Mouse (Mus musculus) forebrain, embryonic 10.5 days (tissue): ENCODE results near the gene Onecut3. TPM values are rescaled to one million over a fixed set of nuclear protein-coding genes. Genes with fewer than 3 reads are reported as not detected.

ENCODE experiments used
- DNase-seq: peaks from one replicate; pipeline ENCODE4 v3.0.0-alpha.2; 2017; ENCODE audit warnings: low spot score; ENCODE audit errors: extremely low spot score
- H3K27ac ChIP-seq: fragments of 300-500 bp; sonication (generic); 2 replicates; pipeline ENCODE4 v1.5.1; 2016; ENCODE audit warnings: mild to moderate bottlenecking
- H3K27me3 ChIP-seq: fragments of 300-500 bp; sonication (generic); 2 replicates; pipeline ENCODE4 v1.6.1; 2016; ENCODE audit warnings: mild to moderate bottlenecking; ENCODE audit not compliant: poor library complexity, severe bottlenecking
- H3K36me3 ChIP-seq: fragments of 300-500 bp; sonication (generic); replicated peaks from 2 replicates; pipeline ENCODE4 v1.6.1; 2016; ENCODE audit warnings: mild to moderate bottlenecking, moderate library complexity
- H3K4me1 ChIP-seq: fragments of 300-500 bp; sonication (generic); 2 replicates; pipeline ENCODE4 v1.6.1; 2016
- H3K4me3 ChIP-seq: fragments of 300-500 bp; sonication (generic); 2 replicates; pipeline ENCODE4 v1.5.1; 2016; ENCODE audit warnings: mild to moderate bottlenecking, moderate library complexity
- H3K9me3 ChIP-seq: fragments of 300-500 bp; sonication (generic); 2 replicates; pipeline ENCODE4 v1.6.1; 2016; ENCODE audit warnings: mild to moderate bottlenecking, moderate library complexity
- WGBS: fragments of 180-500 bp; shearing (Covaris S2); methylation state at CpG from one replicate; pipeline ENCODE4 v1.1.7; 2016; 5-methylcytosine and 5-hydroxymethylcytosine counted together
- polyA plus RNA-seq: library from polyadenylated mRNA; unstranded; fragments of >200 nt; fragmentation: Nextera tagmentation; extraction: Ambion mirVana; gene quantifications from 2 replicates; pipeline ENCODE4 v1.2.1, GENCODE M21; 2016

Gene Onecut3
- polyA plus RNA-seq, 1 experiment from 2014 or later = 0.05 TPM

DNA sequence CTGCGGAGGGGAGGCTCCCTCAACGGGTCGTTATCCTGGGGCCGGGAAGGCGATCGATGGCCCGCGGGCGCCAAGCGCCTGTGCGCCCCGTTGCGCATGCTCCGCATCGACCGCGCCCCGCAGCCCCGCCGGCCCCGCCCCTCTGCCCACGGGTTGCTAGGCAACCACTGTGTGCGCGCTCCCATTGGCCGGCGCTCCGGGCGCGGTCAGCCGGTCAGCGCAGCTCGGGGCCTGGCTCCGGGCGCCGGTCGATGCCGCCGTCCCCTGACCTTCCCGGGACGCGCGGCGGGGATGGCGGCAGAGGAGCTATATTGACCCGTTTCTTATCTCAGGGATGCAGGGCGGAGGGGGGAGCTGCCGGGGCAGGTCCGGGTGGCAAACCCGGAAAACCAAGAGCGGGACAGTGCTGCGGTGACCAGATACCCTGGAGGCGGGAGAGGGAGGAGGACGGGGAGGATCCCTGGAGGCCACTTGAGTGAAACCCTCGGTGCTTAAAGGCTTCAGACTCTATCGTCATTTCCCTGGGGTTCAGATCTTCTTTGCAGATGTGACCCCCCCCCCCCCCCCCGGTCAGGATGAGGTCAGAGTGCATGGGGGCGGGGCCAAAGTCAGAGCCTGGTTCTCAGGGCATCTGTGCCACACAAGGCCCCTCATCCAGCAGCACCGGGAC, 19.2 kb upstream of the Onecut3 start:
- Histone ChIP-seq H3K36me3 (no peaks in the 10 kb centered on the region), H3K4me1 (peaks cover 24% of the 10 kb centered on the region), H3K27me3 (peaks cover 66% of the 10 kb centered on the region), H3K4me3 (peak overlapping the region; percentile 72), H3K9me3 (no peaks in the 10 kb centered on the region), H3K27ac (peak overlapping the region; percentile 91)
- WGBS = 1% methylated on average over 58 of the region's 58 CpGs
- DNase-seq = peak; percentile 89

DNA sequence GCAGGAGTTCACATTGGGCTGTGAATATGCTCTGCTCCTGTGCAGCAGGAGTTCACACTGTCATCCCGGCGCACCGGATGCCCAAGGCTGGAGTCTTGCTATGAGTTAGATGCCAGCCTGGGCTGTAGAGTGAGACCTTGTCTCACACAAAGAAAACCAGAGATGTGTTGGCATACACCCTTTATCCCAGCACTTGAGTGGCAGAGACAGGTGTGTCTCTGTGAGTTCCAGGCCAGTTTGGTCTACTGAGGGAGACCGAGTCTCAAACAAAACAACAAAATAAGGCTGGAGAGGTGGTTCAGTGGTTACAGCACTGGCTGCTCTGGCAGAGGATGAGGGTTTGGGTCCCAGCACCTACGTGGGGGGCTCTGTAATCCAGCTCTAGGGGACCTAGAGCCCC, 16.1 kb upstream of the Onecut3 start:
- 81% methylated on average over 5 of the region's 5 CpGs for WGBS
- no peak for DNase-seq
- Histone ChIP-seq H3K27me3 (peaks cover 66% of the 10 kb centered on the region), H3K4me1 (peaks cover 28% of the 10 kb centered on the region), H3K9me3 (no peaks in the 10 kb centered on the region), H3K27ac (no peak overlapping the region), H3K36me3 (no peaks in the 10 kb centered on the region), H3K4me3 (no peak overlapping the region)

DNA sequence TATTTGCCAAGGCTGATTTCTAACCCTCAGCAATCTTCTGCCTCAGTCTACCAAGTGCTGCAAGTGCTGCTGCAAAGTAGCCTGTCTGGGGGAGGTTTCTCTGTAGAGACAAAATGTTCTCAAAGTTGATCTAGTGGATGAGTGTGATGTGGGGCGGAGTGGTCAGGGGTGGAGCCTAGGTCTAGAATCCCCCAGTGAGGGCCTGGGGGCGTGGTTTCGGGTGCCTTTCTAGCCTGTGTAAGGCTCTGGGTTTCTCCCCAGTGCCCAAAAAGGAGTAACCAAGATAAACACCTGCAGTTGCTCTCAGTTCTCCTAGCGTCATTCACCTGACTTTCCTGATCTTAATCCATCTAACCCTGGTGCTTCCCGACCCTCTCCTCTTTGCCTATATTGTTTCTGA, 13.6 kb upstream of the Onecut3 start:
- WGBS = 15% methylated on average over 5 of the region's 5 CpGs
- peaks cover 78% of the 10 kb centered on the region for H3K27me3 ChIP-seq

DNA sequence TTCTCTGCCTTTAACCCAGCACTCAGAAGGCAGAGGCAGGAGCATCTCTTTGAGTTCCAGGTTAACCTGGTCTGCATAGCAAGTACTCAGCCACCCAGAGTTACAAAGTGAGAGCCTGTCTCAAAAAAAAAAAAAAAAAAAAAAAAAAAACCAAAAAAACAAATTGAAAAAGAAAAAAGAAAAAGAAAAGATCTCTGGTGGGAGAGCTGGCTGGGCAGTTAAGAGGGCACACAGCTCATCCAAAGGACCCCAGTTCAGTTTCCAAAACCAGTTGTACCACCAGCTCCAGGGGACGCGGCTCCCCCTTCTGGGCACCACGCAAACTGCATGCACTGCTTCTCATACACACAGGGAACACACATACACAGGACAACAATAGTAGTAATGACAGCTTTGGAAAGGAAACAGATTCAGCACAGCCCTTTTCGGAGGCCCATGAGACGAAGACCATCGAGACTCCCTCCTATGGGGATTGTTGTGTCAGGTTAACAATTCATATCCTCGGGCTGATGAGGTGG, 7.7 kb upstream of the Onecut3 start:
- Histone ChIP-seq H3K4me1 (peaks cover 25% of the 10 kb centered on the region), H3K4me3 (no peak overlapping the region), H3K36me3 (no peaks in the 10 kb centered on the region), H3K27me3 (peaks cover 99% of the 10 kb centered on the region), H3K27ac (no peak overlapping the region), H3K9me3 (peaks cover 5% of the 10 kb centered on the region; the same call in 1 of the 2 replicates)
- no peak for DNase-seq
- 79% methylated on average over 7 of the region's 7 CpGs for WGBS

More for the DNA sequence above, 13.6 kb upstream of the Onecut3 start:
- no peak for DNase-seq
- no peak overlapping the region for H3K27ac ChIP-seq
- no peak overlapping the region for H3K4me3 ChIP-seq
- no peaks in the 10 kb centered on the region for H3K36me3 ChIP-seq
- no peaks in the 10 kb centered on the region for H3K9me3 ChIP-seq
- peaks cover 22% of the 10 kb centered on the region for H3K4me1 ChIP-seq

DNA sequence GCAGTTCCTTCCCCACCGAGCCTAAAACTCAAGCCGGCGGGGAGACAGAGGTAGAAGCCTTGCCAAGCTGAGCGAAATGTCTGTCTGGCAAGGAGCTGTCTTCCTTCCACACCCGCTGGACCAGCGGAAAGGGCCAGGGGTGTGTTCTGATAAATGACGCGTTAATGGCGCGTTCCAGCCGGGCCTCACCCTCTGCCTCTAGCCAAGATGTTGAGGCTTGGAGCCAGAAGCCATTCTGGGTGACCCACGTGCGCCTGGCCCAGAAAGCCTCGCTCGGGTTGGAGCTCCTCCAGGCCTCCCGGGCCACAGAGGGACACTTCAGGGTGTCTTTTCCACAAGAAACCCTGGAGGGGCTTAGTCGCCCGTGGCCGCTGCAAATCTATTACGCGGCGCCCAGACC, 4.6 kb upstream of the Onecut3 start:
- peaks cover 22% of the 10 kb centered on the region for H3K4me1 ChIP-seq
- H3K4me3 ChIP-seq = no peak overlapping the region
- H3K9me3 ChIP-seq = peaks cover 5% of the 10 kb centered on the region; the same call in 1 of the 2 replicates
- no peak for DNase-seq
- no peak overlapping the region for H3K27ac ChIP-seq
- H3K36me3 ChIP-seq = no peaks in the 10 kb centered on the region
- peaks cover 99% of the 10 kb centered on the region for H3K27me3 ChIP-seq
- WGBS = under 1% methylated on average over 22 of the region's 22 CpGs

DNA sequence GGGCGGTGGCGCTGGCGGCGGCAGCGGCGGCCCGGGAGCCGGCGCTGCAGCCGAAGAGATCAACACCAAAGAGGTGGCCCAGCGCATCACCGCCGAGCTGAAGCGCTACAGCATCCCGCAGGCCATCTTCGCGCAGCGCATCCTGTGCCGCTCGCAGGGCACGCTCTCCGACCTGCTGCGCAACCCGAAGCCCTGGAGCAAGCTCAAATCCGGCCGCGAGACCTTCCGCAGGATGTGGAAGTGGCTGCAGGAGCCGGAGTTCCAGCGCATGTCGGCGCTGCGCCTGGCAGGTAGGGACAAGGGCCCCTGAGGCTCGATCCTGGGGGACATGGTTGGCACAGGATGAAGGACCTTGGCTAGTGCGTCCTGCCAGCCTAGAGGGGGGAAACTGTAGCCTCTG, 1.3 kb downstream of the Onecut3 start:
- H3K9me3 ChIP-seq = no peaks in the 10 kb centered on the region
- 3% methylated on average over 35 of the region's 35 CpGs for WGBS
- peaks cover 100% of the 10 kb centered on the region for H3K27me3 ChIP-seq
- peak overlapping the region; percentile 49 for H3K4me3 ChIP-seq
- no peaks in the 10 kb centered on the region for H3K36me3 ChIP-seq
- H3K4me1 ChIP-seq = peaks cover 55% of the 10 kb centered on the region
- H3K27ac ChIP-seq = no peak overlapping the region
- no peak for DNase-seq

DNA sequence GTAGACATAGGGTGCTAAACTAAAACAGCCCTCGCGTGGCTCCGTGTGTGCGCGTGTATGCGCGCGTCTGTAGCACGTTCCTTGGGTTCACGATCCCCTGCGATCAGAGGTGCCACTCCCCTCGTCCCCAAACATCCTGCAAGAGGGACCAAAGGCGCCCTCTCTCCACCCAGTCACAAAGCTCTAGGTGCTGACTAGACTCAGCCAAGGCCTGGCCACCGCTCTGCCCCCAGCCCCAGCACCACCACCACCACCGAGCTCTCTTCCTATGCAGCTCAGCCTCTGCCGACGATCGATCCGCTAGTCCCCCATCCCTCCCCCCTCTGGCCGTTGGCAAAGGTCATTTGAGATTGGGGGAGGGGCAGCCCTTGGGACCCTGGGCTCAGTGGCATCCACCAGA, 1.8 kb downstream of the Onecut3 start:
- peaks cover 100% of the 10 kb centered on the region for H3K27me3 ChIP-seq
- WGBS = under 1% methylated on average over 20 of the region's 20 CpGs
- no peak overlapping the region for H3K27ac ChIP-seq
- H3K9me3 ChIP-seq = no peaks in the 10 kb centered on the region
- H3K4me3 ChIP-seq = peak overlapping the region; percentile 49
- H3K36me3 ChIP-seq = no peaks in the 10 kb centered on the region
- peaks cover 50% of the 10 kb centered on the region for H3K4me1 ChIP-seq
- DNase-seq = no peak

DNA sequence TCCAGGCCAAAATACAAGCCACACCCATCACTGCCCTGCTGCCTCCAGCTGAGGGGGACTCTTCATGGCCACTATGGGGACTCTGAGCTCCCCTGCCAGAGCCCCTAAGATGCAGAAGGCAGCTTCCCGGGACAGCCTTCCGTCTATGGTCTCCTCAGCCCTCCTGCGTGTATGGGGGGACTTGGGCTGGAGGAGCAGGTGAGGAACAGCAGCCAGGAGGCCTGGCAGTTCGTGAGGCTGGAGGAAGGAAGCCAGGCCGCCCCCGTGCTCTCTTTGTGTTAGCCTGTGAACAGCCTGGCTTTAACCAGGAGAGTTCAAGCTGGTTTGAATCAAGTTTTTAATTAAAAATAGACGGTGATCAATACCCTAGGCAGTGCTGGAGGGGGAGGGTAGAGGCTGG, 7.7 kb downstream of the Onecut3 start:
- H3K36me3 ChIP-seq = no peaks in the 10 kb centered on the region
- peak overlapping the region; percentile 8; the same call in 1 of the 2 replicates for H3K4me3 ChIP-seq
- no peak overlapping the region for H3K27ac ChIP-seq
- H3K9me3 ChIP-seq = no peaks in the 10 kb centered on the region
- peaks cover 99% of the 10 kb centered on the region for H3K27me3 ChIP-seq
- peaks cover 43% of the 10 kb centered on the region for H3K4me1 ChIP-seq
- WGBS = under 1% methylated on average over 7 of the region's 7 CpGs
- DNase-seq = no peak

DNA sequence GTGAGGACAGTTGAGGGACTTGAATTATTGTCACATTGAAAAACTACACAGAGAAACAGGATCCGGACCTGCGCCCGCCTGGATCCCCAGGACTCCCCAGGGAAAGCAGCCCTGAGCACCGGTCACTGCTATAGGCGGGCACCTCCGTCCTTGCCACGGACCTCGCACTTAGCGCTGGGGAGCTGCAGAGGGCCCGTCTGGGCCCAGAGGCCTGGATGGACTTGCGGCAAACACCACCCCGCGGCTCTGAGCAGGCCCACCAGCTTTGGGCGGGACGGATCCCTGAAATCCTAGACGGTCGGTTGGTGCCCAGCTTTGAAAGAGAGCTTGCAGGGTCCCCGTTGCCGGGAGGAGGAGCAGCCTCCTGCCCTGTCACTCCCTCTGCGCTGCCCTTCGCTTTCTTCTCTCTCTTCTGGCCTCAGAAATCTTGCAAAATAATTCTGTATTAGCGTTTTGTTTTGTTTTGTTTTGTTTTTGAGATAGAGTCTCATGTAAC, 8.2 kb downstream of the Onecut3 start:
- no peaks in the 10 kb centered on the region for H3K9me3 ChIP-seq
- no peak overlapping the region for H3K27ac ChIP-seq
- DNase-seq = no peak
- H3K36me3 ChIP-seq = no peaks in the 10 kb centered on the region
- peak overlapping the region; percentile 8; the same call in 1 of the 2 replicates for H3K4me3 ChIP-seq
- WGBS = 1% methylated on average over 22 of the region's 22 CpGs
- H3K4me1 ChIP-seq = peaks cover 41% of the 10 kb centered on the region
- H3K27me3 ChIP-seq = peaks cover 99% of the 10 kb centered on the region

DNA sequence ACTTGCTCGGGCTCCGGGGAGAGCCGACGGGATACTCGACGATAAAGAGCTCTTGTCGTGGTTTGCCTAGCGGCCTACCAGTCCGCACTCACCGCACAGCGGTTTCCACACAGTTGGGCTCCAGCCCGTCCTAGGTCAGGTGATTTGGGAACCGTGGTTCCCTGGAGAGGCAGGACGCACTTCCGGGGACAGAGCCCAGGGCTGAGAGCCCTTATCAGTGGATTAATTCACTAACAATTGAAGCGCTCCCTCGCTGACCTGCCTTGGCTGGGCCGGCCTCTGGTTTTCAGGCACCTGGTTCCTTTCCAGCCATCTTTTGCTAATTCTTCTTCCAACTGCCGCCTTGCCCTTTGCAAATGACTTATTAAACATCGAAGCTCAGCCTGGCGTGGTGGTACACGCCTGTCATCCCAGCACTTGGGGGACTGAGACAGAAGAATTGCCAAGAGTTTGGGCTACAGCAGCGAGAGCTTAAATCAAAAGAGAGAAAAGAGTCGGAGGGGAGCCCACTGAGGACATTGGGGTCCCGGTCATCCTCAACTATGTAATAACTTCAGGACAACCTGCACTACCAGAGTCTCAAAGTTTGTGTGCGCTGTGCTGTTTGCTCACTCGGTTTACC, 9.1 kb downstream of the Onecut3 start:
- H3K9me3 ChIP-seq = no peaks in the 10 kb centered on the region
- H3K27me3 ChIP-seq = peaks cover 99% of the 10 kb centered on the region
- WGBS = under 1% methylated on average over 27 of the region's 27 CpGs
- no peak for DNase-seq
- H3K36me3 ChIP-seq = no peaks in the 10 kb centered on the region
- no peak overlapping the region for H3K27ac ChIP-seq
- peak overlapping the region; percentile 18; the same call in 1 of the 2 replicates for H3K4me3 ChIP-seq
- H3K4me1 ChIP-seq = peaks cover 32% of the 10 kb centered on the region

DNA sequence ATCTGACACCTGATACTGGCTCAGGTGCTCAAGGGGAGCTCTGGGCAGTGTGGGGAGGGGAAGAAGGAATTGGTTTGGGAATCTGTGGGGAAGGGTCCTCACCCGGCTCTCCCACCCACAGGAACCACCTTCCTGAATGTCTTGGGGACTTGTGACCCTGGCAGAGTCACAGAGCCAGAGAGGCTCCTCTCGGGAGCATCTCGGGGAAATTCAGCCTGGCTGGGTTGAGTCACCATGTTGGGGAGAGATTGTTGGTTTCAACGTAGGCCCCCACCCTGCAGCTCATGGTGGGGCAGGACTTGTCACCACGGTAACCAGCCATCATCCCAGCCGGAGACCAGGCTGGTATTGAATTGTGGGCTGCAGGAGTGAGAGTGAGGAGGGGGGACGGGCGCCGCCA, 10.1 kb downstream of the Onecut3 start:
- Histone ChIP-seq H3K4me1 (peaks cover 36% of the 10 kb centered on the region), H3K9me3 (no peaks in the 10 kb centered on the region), H3K4me3 (no peak overlapping the region), H3K27ac (no peak overlapping the region), H3K36me3 (no peaks in the 10 kb centered on the region), H3K27me3 (peaks cover 98% of the 10 kb centered on the region)
- DNase-seq = no peak
- 5% methylated on average over 9 of the region's 9 CpGs for WGBS

DNA sequence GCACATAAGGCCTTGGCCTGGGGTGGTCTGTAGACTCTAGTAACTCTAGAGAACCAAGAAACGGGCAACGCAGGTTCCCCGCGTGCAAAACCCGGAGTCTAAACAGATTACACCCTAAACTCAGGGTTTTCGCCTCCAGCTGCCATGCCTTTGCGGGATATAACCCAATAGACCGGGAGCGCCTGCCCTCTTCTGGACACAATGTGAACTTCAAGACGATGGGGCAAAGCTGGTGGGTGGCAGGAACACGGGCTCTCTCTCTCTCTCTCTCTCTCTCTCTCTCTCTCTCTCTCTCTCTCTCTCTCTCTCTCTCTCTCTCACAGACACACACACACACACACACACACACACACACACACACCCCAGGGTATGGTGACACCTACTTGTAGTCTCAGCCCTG, 11.6 kb downstream of the Onecut3 start:
- Histone ChIP-seq H3K4me3 (no peak overlapping the region; the same call in 1 of the 2 replicates), H3K9me3 (no peaks in the 10 kb centered on the region), H3K27me3 (peaks cover 94% of the 10 kb centered on the region), H3K36me3 (no peaks in the 10 kb centered on the region), H3K4me1 (peaks cover 37% of the 10 kb centered on the region), H3K27ac (no peak overlapping the region)
- peak; percentile 78 for DNase-seq
- under 1% methylated on average over 11 of the region's 11 CpGs for WGBS
